Mouse (Mus musculus) CH12.LX (cell line): ENCODE measurements around the gene Bcr.

ENCODE experiments used
- CTCF ChIP-seq, 2 experiments: IDR thresholded peaks in 1 of 2; conservative IDR thresholded peaks in 1 of 2; 2 replicates each; pipeline ENCODE4 v1.5.1; 2011 to 2012; ENCODE audit warnings: low read depth in 2 of 2, low read length in 2 of 2, improper control_type of control experiment in 1 of 2, inconsistent platforms in 1 of 2, mild to moderate bottlenecking in 1 of 2, moderate library complexity in 1 of 2
- E2F4 ChIP-seq: IDR thresholded peaks from 2 replicates; pipeline ENCODE4 v1.6.1; 2011; ENCODE audit warnings: low read depth, low read length, improper control_type of control experiment; ENCODE audit not compliant: insufficient replicate concordance
- ELF1 ChIP-seq: IDR thresholded peaks from 2 replicates; pipeline ENCODE4 v1.6.1; 2014; ENCODE audit warnings: low read depth, mild to moderate bottlenecking, inconsistent platforms, low read length, improper control_type of control experiment
- PAX5 ChIP-seq: IDR thresholded peaks from 2 replicates; pipeline ENCODE4 v1.6.1; 2012; ENCODE audit warnings: low read length, inconsistent platforms, mixed read lengths
- POLR2A ChIP-seq: IDR thresholded peaks from 2 replicates; pipeline ENCODE4 v1.6.1; 2011; ENCODE audit warnings: low read depth, mild to moderate bottlenecking, improper control_type of control experiment, low read length
- POLR2AphosphoS2 ChIP-seq: IDR thresholded peaks from 2 replicates; pipeline ENCODE4 v1.6.1; 2011; ENCODE audit warnings: low read depth, low read length, improper control_type of control experiment
- RCOR1 ChIP-seq: conservative IDR thresholded peaks from 2 replicates; pipeline ENCODE4 v1.6.1; 2012; ENCODE audit warnings: low read depth, mild to moderate bottlenecking, inconsistent platforms, low read length, improper control_type of control experiment
- ZNF384 ChIP-seq: IDR thresholded peaks from 2 replicates; pipeline ENCODE4 v1.6.1; 2012; ENCODE audit warnings: low read depth, low read length, improper control_type of control experiment, inconsistent platforms

GRCm38 (mm10) chr10:75231876-75232275, 171.5 kb downstream of the Bcr start:
- TF ChIP-seq CTCF (conservative IDR thresholded peaks at IDR 0.05 in 1 of 2, IDR thresholded peaks at IDR 0.05 in 1 of 2; ENCODE audit: low read depth in 2 of 2, low read length in 2 of 2), result no peak
- TF ChIP-seq POLR2A, result no peak
- no peak for TF ChIP-seq ZNF384
- TF ChIP-seq POLR2AphosphoS2, result no peak
- TF ChIP-seq ELF1, result no peak
- TF ChIP-seq E2F4, result no peak
- TF ChIP-seq RCOR1, result no peak
- TF ChIP-seq PAX5, result no peak
